Mouse (Mus musculus) olfactory bulb, adult 2 months (tissue): ENCODE results near the gene Micall2.

ENCODE experiments used
- CTCF ChIP-seq: fragments of 200-500 bp; IDR thresholded peaks from 2 replicates; pipeline ENCODE4 v1.5.1; 2012; ENCODE audit warnings: low read depth, mild to moderate bottlenecking, low read length, moderate library complexity; ENCODE audit not compliant: insufficient read depth
- POLR2A ChIP-seq: fragments of 200-500 bp; IDR thresholded peaks from 2 replicates; pipeline ENCODE4 v1.6.1; 2012; ENCODE audit warnings: mild to moderate bottlenecking, low read depth, low read length, moderate library complexity; ENCODE audit not compliant: insufficient read depth

DNA sequence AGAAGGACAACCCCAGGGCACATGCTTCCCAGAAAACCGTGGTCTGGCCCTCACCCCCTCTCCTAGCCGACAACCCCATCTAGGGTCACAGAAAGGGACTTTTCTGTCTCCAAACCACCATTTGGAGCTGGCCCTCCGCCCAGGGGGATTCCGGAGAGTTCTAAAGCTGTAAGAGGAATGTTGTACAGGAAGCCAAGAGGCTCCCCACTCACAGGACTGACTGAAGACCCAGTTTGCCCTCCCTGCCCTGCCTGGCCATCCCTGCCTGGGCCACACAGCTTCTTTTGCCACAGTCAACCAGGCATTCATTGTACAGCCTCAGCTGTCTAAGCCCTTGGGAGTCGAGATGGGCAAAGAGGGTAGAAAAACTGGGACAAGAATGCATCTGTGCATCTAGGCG is 17.6 kb downstream of the Micall2 start:
- TF ChIP-seq CTCF (no peak), POLR2A (no peak)
